Mouse (Mus musculus) forebrain, embryonic 12.5 days (tissue): ENCODE measurements at regions not wholly inside any gene's neighbourhood (a gene's known extent, or its start where the extent isn't known, plus 50 kb on each side); places are given as distances from the start of the nearest gene placed in this dataset.

Experiments
- ATAC-seq: fragments of 200-750 bp; cut with Nextera tagmentation; 2 replicates; pipeline ENCODE4 v1.8.0; 2017; ENCODE audit warnings: moderate TSS enrichment; ENCODE audit not compliant: low FRiP score
- H3K27ac ChIP-seq: fragments of 300-500 bp; sonication (generic); 2 replicates; pipeline ENCODE4 v1.5.1; 2016; ENCODE audit warnings: mild to moderate bottlenecking
- H3K27me3 ChIP-seq: fragments of 300-500 bp; sonication (generic); 2 replicates; pipeline ENCODE4 v1.6.1; 2016; ENCODE audit warnings: mild to moderate bottlenecking
- H3K36me3 ChIP-seq: fragments of 300-500 bp; sonication (generic); replicated peaks from 2 replicates; pipeline ENCODE4 v1.6.1; 2016; ENCODE audit warnings: mild to moderate bottlenecking
- H3K4me1 ChIP-seq: fragments of 300-500 bp; sonication (generic); 2 replicates; pipeline ENCODE4 v1.6.1; 2016
- H3K4me2 ChIP-seq: fragments of 300-500 bp; sonication (generic); 2 replicates; pipeline ENCODE4 v1.6.1; 2016; ENCODE audit warnings: mild to moderate bottlenecking, moderate library complexity
- H3K4me3 ChIP-seq: fragments of 300-500 bp; sonication (generic); replicated peaks from 2 replicates; pipeline ENCODE4 v1.5.1; 2016; ENCODE audit warnings: mild to moderate bottlenecking
- H3K9ac ChIP-seq: fragments of 300-500 bp; sonication (generic); 2 replicates; pipeline ENCODE4 v1.6.1; 2016; ENCODE audit warnings: mild to moderate bottlenecking
- H3K9me3 ChIP-seq: fragments of 300-500 bp; sonication (generic); 2 replicates; pipeline ENCODE4 v1.6.1; 2016
- WGBS: fragments of 180-500 bp; shearing (Covaris S2); methylation state at CpG from one replicate; pipeline ENCODE4 v1.1.7; 2016; 5-methylcytosine and 5-hydroxymethylcytosine counted together

DNA sequence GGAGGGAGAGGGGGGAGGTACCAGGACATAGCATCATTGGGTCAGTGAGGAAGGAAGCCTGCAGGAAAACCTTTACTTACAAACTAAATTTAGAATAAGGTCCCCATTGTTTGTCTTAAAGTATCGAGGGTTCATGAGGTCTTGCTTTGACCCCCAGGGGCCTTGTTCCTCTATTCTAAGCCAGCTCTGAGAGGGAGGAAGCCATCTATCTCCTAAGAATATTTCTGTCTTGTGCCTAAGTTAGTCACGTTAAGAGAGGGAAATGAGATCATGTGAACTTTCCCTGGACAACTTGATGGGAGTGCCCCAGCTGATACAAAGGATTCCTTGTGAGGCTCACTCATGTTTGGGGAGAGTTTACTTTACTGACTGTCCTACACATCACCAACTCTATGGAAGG, 261.9 kb downstream of the Cd83 start:
- Histone ChIP-seq H3K9me3 (no peaks in the 10 kb centered on the region), H3K9ac (no peak overlapping the region), H3K27me3 (peaks cover 13% of the 10 kb centered on the region; the same call in 1 of the 2 replicates), H3K36me3 (no peaks in the 10 kb centered on the region), H3K4me3 (no peak overlapping the region), H3K4me2 (no peak overlapping the region), H3K4me1 (peaks cover 26% of the 10 kb centered on the region), H3K27ac (no peak overlapping the region)
- WGBS: 68% methylated on average over 2 of the region's 2 CpGs
- no peak for ATAC-seq

DNA sequence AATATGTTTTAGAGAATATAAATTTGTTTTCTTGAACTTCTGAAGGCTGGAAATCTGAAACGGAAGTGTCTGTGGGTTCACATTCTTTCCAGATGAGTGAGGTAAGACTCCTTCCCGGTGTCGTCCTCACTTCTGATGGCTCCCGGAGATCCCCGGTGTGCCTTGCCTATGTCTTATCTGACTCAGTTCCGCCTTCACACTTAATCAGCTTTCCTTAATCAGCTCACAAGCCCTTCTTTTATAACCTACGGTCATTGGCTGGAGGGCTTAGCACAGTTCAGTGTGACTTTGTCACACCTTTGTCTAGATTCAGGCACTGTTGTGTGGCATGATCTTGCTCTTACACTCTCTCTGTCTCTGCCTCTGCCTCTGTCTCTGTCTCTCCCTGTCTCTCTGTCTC, 269.6 kb downstream of the Cd83 start:
- Histone ChIP-seq H3K9ac (no peak overlapping the region), H3K4me3 (no peak overlapping the region), H3K9me3 (no peaks in the 10 kb centered on the region), H3K4me2 (no peak overlapping the region), H3K36me3 (no peaks in the 10 kb centered on the region), H3K4me1 (peaks cover 23% of the 10 kb centered on the region), H3K27me3 (peaks cover 36% of the 10 kb centered on the region), H3K27ac (no peak overlapping the region)
- 39% methylated on average over 7 of the region's 7 CpGs for WGBS
- no peak for ATAC-seq

DNA sequence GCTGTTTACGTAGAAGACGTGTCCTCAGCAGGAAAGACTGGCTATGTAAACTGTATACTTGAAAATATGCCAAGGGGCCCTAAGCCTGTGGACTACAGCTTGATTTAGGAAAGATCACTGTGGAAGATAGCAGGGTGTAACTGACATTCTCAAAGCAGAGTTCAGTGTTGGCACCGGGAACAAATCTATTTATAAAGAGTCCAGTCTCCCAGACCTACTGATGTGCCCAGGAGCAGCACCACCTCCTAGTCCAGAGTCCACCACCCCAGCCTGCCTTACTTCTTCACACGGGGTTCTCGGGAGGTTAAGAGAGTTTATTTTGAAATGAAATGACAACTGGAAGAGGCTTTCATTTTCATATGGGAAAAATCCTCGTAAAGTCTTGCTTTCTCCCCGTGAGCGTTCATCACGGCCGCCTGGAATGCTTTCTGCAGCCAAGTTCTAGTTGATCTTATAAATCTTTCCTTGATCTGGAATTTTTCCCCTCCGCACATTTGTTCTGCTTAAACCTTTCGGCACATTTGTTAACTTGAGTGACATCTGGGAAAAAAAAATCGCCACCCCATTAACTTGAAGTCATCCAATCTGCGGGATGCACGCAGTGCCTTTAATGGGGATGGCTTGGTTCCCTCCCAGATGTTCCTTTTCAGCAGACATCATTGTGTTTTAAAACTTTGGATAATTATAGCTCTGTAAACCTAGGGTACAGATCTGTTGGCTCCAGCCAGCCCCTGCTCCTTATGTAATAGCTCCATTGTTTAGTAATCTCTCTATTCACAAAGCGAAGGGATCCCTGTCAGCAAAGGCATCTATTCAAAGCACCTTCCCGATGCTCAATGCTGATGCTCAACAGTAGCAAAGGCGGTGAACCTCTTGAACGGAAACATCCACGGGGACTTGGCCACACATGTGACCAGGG, 271.3 kb downstream of the Cd83 start:
- no peak overlapping the region for H3K4me3 ChIP-seq
- no peak overlapping the region for H3K9ac ChIP-seq
- peaks cover 23% of the 10 kb centered on the region for H3K4me1 ChIP-seq
- no peaks in the 10 kb centered on the region for H3K9me3 ChIP-seq
- peaks cover 31% of the 10 kb centered on the region for H3K27me3 ChIP-seq
- no peaks in the 10 kb centered on the region for H3K36me3 ChIP-seq
- H3K27ac ChIP-seq: 0 out of 2 replicates have a peak overlapping the region, but pooled peaks have one; percentile 3
- H3K4me2 ChIP-seq: peak overlapping the region; percentile 36
- WGBS: 28% methylated on average over 20 of the region's 20 CpGs
- ATAC-seq: no peak

DNA sequence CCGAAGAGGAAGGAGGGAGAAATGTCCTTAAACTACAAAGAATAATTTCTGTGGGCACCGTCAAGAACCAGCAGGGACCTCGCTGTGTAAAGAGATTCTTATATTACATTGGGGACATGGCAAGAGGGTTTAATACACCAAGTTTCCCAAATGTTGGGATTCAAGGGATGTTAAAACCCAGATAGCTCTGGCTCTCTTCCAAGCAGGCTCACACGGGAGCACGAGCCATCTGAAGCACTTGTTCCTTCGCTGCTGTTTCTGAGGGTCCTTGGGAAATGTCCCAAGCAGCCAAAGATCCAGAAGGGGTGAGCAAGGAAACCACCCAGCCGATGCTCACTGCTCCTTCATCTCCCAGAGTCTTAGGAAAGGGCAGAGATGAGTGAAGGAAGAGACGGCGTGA, 272.1 kb downstream of the Cd83 start:
- no peak for ATAC-seq

DNA sequence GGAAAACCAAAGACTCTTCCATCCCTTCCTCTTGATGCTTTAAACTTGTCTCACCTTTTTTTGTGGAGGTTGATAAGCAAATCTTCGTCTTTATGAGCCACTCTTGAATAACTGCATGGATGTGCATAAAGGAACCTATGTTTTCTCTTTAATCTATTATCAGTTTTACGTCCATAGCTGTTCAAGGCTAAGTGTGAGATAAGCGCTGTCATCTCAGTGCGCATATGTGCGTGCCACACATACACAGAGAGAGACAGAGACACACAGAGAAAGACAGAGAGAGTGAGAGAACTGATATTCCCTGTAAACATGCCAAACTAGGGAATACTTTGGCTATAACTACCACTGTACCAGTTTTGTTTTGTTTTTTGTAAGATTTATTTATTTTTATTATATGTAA, 273.0 kb downstream of the Cd83 start:
- no peak overlapping the region for H3K27ac ChIP-seq
- peaks cover 32% of the 10 kb centered on the region for H3K4me1 ChIP-seq
- H3K36me3 ChIP-seq: no peaks in the 10 kb centered on the region
- H3K9ac ChIP-seq: no peak overlapping the region
- 94% methylated on average over 5 of the region's 5 CpGs for WGBS
- H3K4me2 ChIP-seq: no peak overlapping the region
- H3K27me3 ChIP-seq: peaks cover 31% of the 10 kb centered on the region
- H3K4me3 ChIP-seq: no peak overlapping the region
- no peak for ATAC-seq
- H3K9me3 ChIP-seq: no peaks in the 10 kb centered on the region

More for the DNA sequence above, 272.1 kb downstream of the Cd83 start:
- no peak overlapping the region for H3K9ac ChIP-seq
- H3K27me3 ChIP-seq: peaks cover 29% of the 10 kb centered on the region
- no peaks in the 10 kb centered on the region for H3K9me3 ChIP-seq
- WGBS: 74% methylated on average over 9 of the region's 9 CpGs
- peak overlapping the region; percentile 36; the same call in 1 of the 2 replicates for H3K4me2 ChIP-seq
- H3K4me1 ChIP-seq: peaks cover 24% of the 10 kb centered on the region
- H3K4me3 ChIP-seq: no peak overlapping the region
- no peak overlapping the region for H3K27ac ChIP-seq
- H3K36me3 ChIP-seq: no peaks in the 10 kb centered on the region

DNA sequence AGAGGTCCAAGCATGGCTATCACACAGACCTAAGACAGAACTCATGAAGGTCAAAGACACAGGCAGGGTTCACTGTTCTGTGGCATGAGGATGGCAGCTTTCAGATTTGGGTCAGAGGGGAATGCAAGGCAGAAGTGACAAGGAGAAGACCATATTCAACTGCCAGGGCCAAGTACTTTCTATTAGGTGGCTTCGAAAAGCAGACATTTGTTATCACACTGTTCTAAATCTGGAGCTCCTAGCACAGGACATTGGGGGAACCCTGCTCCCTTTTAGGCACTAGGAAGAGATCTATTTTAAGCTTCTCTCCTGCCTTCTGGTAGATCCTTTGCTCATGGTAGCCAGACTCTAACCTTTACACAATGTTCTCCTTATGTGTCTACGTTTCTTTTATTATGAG, 273.7 kb downstream of the Cd83 start:
- H3K4me1 ChIP-seq: peaks cover 34% of the 10 kb centered on the region
- no peak overlapping the region for H3K27ac ChIP-seq
- ATAC-seq: no peak
- 94% methylated on average over 2 of the region's 2 CpGs for WGBS
- no peaks in the 10 kb centered on the region for H3K36me3 ChIP-seq
- H3K9ac ChIP-seq: no peak overlapping the region
- H3K4me2 ChIP-seq: no peak overlapping the region
- H3K9me3 ChIP-seq: no peaks in the 10 kb centered on the region
- H3K27me3 ChIP-seq: peaks cover 29% of the 10 kb centered on the region
- no peak overlapping the region for H3K4me3 ChIP-seq

DNA sequence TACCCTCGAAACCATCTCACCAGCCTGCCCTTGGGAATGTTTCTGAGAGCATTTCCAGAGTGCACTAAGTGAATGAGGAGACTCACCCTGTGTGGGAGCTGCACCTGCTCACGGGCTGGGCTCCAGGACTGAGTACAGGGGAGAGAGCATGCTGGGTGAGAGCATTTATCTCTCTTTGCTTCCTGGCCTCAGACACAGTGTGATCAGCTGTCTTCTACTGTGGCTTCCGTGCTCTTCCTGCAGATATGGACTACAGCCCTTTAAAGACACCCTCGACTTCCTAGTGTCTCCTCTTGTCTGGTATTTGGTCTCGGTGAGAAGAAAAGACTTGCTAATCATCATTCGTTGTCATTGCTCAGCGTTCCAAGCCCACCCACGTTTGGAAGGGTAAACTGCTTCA, 274.9 kb downstream of the Cd83 start:
- no peak overlapping the region for H3K4me2 ChIP-seq
- peaks cover 34% of the 10 kb centered on the region for H3K4me1 ChIP-seq
- WGBS: 74% methylated on average over 8 of the region's 8 CpGs
- no peaks in the 10 kb centered on the region for H3K36me3 ChIP-seq
- H3K4me3 ChIP-seq: no peak overlapping the region
- H3K27ac ChIP-seq: no peak overlapping the region
- no peak overlapping the region for H3K9ac ChIP-seq
- H3K9me3 ChIP-seq: no peaks in the 10 kb centered on the region
- peaks cover 23% of the 10 kb centered on the region for H3K27me3 ChIP-seq
- ATAC-seq: no peak

DNA sequence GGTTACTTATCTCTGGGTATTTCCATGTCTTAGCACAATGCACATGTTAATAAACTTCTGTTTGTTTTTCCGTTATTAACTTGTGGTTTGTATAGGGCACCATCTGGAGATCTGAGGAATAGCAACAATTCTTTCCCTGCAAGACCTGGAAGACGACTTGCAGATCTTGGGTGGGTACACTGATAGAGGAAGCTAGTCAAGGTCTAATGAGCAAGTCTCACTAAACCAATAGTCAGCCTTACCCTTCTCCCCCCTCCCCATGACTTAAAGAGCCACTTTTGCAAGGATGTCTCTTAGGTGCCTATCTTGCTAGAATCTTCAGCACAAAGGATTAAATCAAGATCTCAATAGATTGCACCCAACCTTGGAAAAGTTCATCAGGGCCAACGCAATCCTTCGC, 276.7 kb downstream of the Cd83 start:
- no peak overlapping the region for H3K4me2 ChIP-seq
- peaks cover 11% of the 10 kb centered on the region; the same call in 1 of the 2 replicates for H3K27me3 ChIP-seq
- peaks cover 19% of the 10 kb centered on the region for H3K4me1 ChIP-seq
- no peak overlapping the region for H3K4me3 ChIP-seq
- H3K36me3 ChIP-seq: no peaks in the 10 kb centered on the region
- WGBS: 89% methylated on average over 4 of the region's 4 CpGs
- no peaks in the 10 kb centered on the region for H3K9me3 ChIP-seq
- H3K9ac ChIP-seq: no peak overlapping the region
- ATAC-seq: no peak
- H3K27ac ChIP-seq: no peak overlapping the region

DNA sequence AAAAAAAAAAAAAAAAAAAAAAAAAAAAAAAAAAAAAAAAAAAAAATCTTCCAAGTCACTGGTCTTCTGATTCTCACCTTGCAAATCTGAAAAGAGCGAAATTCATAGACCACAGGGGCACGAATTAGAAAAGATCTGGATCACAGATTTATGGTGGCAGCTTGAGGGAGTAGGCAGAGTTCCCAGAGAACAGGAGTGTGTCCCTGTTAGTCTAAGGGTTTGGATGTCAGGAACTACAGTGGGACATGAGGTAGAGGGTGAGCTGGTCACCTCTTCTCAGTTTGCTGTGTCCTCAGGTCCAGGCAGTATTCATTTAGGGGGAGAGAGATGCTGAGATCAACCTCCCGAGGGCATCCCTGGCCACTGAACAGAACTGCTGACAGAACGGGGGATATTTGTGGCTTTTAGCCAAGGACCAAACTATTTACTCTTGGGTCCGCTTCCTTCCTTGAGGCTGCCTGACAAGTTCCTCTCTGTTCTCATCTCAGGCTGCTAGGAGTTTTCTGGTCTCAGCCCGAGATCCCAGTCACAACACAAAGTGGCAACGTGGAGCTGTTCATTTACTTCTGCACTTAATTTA, 277.2 kb downstream of the Cd83 start:
- WGBS: 65% methylated on average over 7 of the region's 7 CpGs
- Histone ChIP-seq H3K4me2 (no peak overlapping the region), H3K9ac (no peak overlapping the region), H3K4me1 (peaks cover 14% of the 10 kb centered on the region), H3K36me3 (no peaks in the 10 kb centered on the region), H3K27ac (no peak overlapping the region), H3K9me3 (no peaks in the 10 kb centered on the region), H3K27me3 (peaks cover 11% of the 10 kb centered on the region; the same call in 1 of the 2 replicates), H3K4me3 (no peak overlapping the region)
- no peak for ATAC-seq

DNA sequence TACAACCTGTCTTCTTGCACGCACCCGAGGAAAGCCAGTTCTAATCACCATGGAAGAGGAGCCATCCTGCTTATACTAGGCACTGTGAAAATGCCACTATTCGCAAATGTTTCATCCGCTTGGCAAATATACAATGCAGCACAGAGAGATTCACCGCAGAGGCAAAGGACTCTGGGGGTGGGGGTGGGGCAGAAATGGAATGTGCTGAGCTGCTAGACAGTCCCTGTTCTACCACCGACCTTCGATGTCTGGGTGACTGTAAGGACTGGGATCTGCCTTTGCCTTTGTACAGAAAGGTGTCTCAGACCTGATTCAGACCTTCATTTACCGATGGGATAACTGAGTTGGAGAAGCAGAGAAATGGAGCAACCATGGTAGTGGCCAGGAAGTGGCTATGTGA, 278.7 kb downstream of the Cd83 start:
- H3K36me3 ChIP-seq: no peaks in the 10 kb centered on the region
- 88% methylated on average over 8 of the region's 8 CpGs for WGBS

DNA sequence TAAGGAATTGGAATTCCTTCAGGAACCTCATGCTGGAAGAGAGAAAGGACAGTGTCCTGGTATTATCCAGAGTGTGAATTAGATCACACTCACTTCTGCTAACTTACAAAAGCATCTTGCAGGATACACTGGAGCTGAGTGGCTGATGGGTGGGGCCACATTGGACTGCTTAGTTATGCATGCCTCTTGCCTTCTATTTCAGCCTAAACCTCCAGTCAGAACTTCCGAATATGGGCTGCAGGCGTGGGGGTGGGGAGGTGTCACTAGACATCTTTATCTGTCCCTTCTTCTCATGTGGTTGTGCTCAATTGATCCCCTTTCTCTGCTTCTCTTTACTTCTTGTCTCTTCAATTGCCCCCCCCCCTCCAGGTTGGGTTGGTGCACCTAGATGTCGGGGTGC, 279.5 kb downstream of the Cd83 start:
- ATAC-seq: no peak
- Histone ChIP-seq H3K27me3 (peaks cover 4% of the 10 kb centered on the region; the same call in 1 of the 2 replicates), H3K36me3 (no peaks in the 10 kb centered on the region), H3K9ac (no peak overlapping the region), H3K9me3 (no peaks in the 10 kb centered on the region), H3K27ac (no peak overlapping the region), H3K4me1 (peaks cover 14% of the 10 kb centered on the region), H3K4me2 (no peak overlapping the region), H3K4me3 (no peak overlapping the region)
- WGBS: 77% methylated on average over 3 of the region's 3 CpGs

More for the DNA sequence above, 278.7 kb downstream of the Cd83 start:
- Histone ChIP-seq H3K9ac (no peak overlapping the region), H3K27ac (no peak overlapping the region), H3K9me3 (no peaks in the 10 kb centered on the region), H3K4me2 (no peak overlapping the region), H3K27me3 (peaks cover 7% of the 10 kb centered on the region; the same call in 1 of the 2 replicates), H3K4me1 (peaks cover 14% of the 10 kb centered on the region), H3K4me3 (no peak overlapping the region)
- ATAC-seq: no peak

DNA sequence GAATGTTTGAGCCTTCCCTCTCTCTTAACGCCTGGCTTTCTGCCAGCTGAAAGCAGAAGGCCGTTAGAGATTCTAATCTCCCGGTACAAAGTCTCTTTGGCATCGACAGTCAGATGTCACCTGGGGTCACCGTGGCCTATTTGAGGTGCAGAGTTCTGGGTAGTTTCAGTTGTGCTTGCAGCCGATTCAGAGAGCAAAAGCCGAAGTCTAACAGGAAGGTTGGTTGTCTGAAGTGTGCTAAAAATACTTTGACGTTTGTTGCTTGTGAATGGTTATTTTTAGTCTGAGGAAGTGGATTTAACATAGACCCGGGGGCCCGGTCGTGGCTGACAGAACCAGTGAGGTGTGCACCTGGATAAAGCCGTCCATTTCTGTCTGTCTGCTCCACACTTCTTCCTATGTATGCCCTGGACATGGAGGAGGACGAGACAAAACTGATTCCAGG, 281.2 kb downstream of the Cd83 start:
- peaks cover 14% of the 10 kb centered on the region for H3K4me1 ChIP-seq
- no peaks in the 10 kb centered on the region for H3K9me3 ChIP-seq
- H3K4me2 ChIP-seq: no peak overlapping the region
- no peak overlapping the region for H3K27ac ChIP-seq
- ATAC-seq: no peak
- no peaks in the 10 kb centered on the region for H3K36me3 ChIP-seq
- 79% methylated on average over 13 of the region's 13 CpGs for WGBS
- H3K27me3 ChIP-seq: peaks cover 4% of the 10 kb centered on the region; the same call in 1 of the 2 replicates
- no peak overlapping the region for H3K4me3 ChIP-seq
- no peak overlapping the region for H3K9ac ChIP-seq
